Mouse (Mus musculus) hindbrain, embryonic 13.5 days (tissue): ENCODE data around the gene Ints12. TPM values are rescaled to one million over a fixed set of nuclear protein-coding genes. Genes with fewer than 3 reads are reported as not detected.

Source experiments
- ATAC-seq: fragments of 200-750 bp; cut with Nextera tagmentation; 2 replicates; pipeline ENCODE4 v1.8.0; 2017; ENCODE audit warnings: moderate TSS enrichment; ENCODE audit not compliant: low FRiP score
- H3K27ac ChIP-seq: fragments of 300-500 bp; sonication (generic); 2 replicates; pipeline ENCODE4 v1.5.1; 2015; ENCODE audit warnings: inconsistent platforms, mild to moderate bottlenecking, moderate library complexity
- H3K27me3 ChIP-seq: fragments of 300-500 bp; sonication (generic); 2 replicates; pipeline ENCODE4 v1.6.1; 2015; ENCODE audit warnings: mild to moderate bottlenecking, inconsistent platforms
- H3K36me3 ChIP-seq: fragments of 300-500 bp; sonication (generic); 2 replicates; pipeline ENCODE4 v1.6.1; 2015; ENCODE audit warnings: mild to moderate bottlenecking, inconsistent platforms
- H3K4me1 ChIP-seq: fragments of 300-500 bp; sonication (generic); replicated peaks from 2 replicates; pipeline ENCODE4 v1.6.1; 2015; ENCODE audit warnings: inconsistent platforms
- H3K4me2 ChIP-seq: fragments of 300-500 bp; sonication (generic); 2 replicates; pipeline ENCODE4 v1.6.1; 2015; ENCODE audit warnings: inconsistent platforms, mild to moderate bottlenecking, moderate library complexity
- H3K4me3 ChIP-seq: fragments of 300-500 bp; sonication (generic); 2 replicates; pipeline ENCODE4 v1.5.1; 2015; ENCODE audit warnings: mild to moderate bottlenecking, inconsistent platforms
- H3K9ac ChIP-seq: fragments of 300-500 bp; sonication (generic); 2 replicates; pipeline ENCODE4 v1.6.1; 2015; ENCODE audit warnings: mild to moderate bottlenecking, inconsistent platforms
- H3K9me3 ChIP-seq: fragments of 300-500 bp; sonication (generic); 2 replicates; pipeline ENCODE4 v1.6.1; 2016; ENCODE audit warnings: inconsistent platforms
- WGBS: fragments of 180-500 bp; shearing (Covaris S2); methylation state at CpG from one replicate; pipeline ENCODE4 v1.1.7; 2015; 5-methylcytosine and 5-hydroxymethylcytosine counted together
- polyA plus RNA-seq: library from polyadenylated mRNA; unstranded; fragments of >200 nt; fragmentation: Nextera tagmentation; extraction: Ambion mirVana; gene quantifications from 2 replicates; pipeline ENCODE4 v1.2.1, GENCODE M21; 2015

Gene Ints12
- 21.4 and 23.1 TPM in 2 replicates for polyA plus RNA-seq

DNA sequence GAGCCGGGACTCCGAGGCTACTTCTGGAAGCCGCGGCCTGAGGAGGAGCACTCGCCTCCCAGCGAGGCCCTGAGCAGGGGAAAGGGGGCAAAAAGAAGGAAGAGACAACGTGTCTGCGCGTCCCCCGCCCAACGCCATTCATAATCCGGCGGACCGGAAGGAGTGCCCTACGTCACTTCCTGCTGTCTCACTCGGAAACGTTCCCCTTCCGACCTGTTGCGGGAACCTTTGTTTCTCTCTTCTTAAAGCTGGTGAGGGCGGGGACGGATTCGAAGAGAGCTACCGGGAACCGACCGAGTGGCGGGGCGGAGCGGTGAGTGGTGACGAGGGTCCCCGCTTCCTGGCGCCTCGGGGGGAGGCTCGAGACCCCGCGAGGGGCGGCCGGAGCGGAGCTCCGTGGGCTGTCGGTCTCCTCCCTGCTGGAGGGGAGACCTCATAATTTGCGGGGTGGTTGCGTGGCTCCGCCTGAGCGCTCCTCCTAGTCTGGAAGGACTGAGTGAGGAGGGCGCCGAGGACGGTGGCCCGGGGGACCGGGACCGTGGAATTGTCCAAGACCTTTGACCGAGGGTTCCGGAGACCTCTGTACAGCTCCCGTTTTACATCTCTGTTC is at the start of gene Ints12, which contains the start of gene Gstcd:
Gene Ints12, plus strand, starts transcription at position 177 of the 610 bp plus-strand sequence.
Gene Gstcd, minus strand, starts transcription at position 370 of the 610 bp plus-strand sequence.
- WGBS = under 1% methylated on average over 53 of the region's 53 CpGs
- Histone ChIP-seq H3K4me1 (peaks cover 35% of the 10 kb centered on the region), H3K9ac (peak within 1 kb of the TSS; percentile 91), H3K27ac (peak within 1 kb of the TSS; percentile 97), H3K9me3 (no peaks in the 10 kb centered on the region), H3K4me3 (peak within 1 kb of the TSS; percentile 88), H3K36me3 (peaks cover under 1% of the 10 kb centered on the region; the same call in 1 of the 2 replicates), H3K27me3 (no peaks in the 10 kb centered on the region), H3K4me2 (peak within 1 kb of the TSS; percentile 69)
- peak; percentile 98 for ATAC-seq

DNA sequence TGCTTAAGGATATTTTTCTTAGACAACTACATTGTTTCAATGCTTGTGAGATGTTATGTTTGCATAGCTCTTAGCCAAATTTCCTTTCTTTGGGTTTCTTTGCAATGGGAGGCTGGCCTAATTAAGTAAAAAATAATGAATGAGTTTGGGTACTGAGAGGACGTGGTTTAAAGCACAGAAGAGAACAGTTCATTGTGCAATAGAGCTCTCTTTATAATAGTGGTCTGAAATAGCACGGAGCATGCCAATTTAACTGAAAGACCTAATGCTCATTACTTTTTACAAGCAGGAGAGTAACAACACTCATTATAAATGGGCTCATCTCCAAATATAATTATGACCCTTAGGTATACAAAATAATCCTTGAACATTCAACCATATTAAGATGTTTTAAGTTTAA is 39.6 kb upstream of the Ints12 start:
- H3K4me3 ChIP-seq = no peak overlapping the region
- no peak for ATAC-seq
- no peaks in the 10 kb centered on the region for H3K4me1 ChIP-seq
- H3K36me3 ChIP-seq = peaks cover 6% of the 10 kb centered on the region
- WGBS = 54% methylated on average over 2 of the region's 2 CpGs
- H3K4me2 ChIP-seq = no peak overlapping the region
- no peaks in the 10 kb centered on the region for H3K9me3 ChIP-seq
- H3K27me3 ChIP-seq = no peaks in the 10 kb centered on the region
- no peak overlapping the region for H3K9ac ChIP-seq
- H3K27ac ChIP-seq = no peak overlapping the region

DNA sequence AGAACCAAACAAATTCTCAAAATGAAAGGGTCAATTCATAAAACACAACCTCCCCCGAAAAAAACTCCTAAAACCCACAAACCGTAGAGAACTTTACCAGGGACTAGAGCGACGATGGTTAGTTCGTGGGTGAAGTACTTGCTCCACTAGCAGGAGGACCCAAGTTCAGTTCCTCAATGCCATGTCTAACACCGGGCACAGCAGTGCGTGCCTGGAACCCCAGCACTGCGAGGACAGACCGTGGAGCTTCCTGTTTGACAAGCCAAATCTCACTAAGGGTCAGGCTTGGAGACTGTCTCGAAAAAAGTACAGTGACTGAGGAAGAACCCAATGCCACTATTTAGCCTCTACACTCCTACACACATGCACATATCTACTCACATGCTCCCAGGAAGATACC is 16.1 kb upstream of the Ints12 start:
- Histone ChIP-seq H3K4me1 (no peaks in the 10 kb centered on the region), H3K9ac (no peak overlapping the region), H3K4me3 (no peak overlapping the region), H3K27ac (no peak overlapping the region), H3K36me3 (peaks cover 6% of the 10 kb centered on the region), H3K27me3 (no peaks in the 10 kb centered on the region), H3K4me2 (no peak overlapping the region), H3K9me3 (no peaks in the 10 kb centered on the region)
- 95% methylated on average over 10 of the region's 10 CpGs for WGBS
- ATAC-seq = no peak

DNA sequence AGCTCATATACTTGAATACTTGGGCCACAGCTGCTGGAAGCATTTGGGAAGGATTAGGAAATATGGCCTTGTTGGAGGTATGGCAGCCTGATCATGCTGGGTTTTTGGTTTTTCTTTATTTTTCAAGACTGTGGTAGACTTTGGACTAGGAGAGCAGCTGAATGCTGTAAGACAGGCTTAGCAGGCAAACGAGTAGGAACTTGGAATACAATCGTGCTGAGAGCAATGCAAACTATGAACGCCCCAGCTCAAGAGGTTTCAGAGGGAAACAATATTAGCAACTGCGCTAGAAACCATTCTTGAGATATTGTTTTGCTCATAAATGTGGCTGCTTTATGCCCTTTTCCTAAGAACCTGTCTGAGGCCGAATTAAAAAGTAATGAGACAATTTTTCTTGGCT is 8.9 kb upstream of the Ints12 start:
- Histone ChIP-seq H3K27ac (no peak overlapping the region), H3K4me3 (no peak overlapping the region), H3K9ac (no peak overlapping the region), H3K4me2 (no peak overlapping the region), H3K4me1 (no peaks in the 10 kb centered on the region), H3K27me3 (no peaks in the 10 kb centered on the region), H3K36me3 (peaks cover 29% of the 10 kb centered on the region), H3K9me3 (no peaks in the 10 kb centered on the region)
- ATAC-seq = no peak
- WGBS = 95% methylated on average over 5 of the region's 5 CpGs

DNA sequence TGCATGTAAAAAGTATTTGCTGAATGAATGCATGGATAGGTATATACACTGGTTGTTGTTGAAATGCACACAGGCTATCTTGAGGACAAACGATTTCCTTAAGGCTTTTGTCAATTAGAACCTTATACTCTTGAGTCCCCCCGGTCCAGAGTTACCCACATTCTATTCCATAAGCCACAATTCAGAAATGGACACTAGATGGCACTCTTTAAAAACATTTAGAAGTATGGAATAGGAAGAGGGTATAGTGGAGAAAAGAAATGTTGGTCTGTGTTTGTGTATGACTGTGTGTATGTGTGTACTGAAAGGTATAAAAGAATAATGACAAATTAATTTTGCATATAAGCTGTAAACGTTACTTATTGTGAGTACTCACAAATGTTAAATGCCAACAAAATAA is 5.8 kb upstream of the Ints12 start:
- H3K27ac ChIP-seq = no peak overlapping the region
- H3K4me3 ChIP-seq = no peak overlapping the region
- ATAC-seq = peak; percentile 78
- peaks cover 12% of the 10 kb centered on the region for H3K4me1 ChIP-seq
- no peak overlapping the region for H3K4me2 ChIP-seq
- no peaks in the 10 kb centered on the region for H3K27me3 ChIP-seq
- H3K36me3 ChIP-seq = peaks cover 29% of the 10 kb centered on the region
- H3K9me3 ChIP-seq = no peaks in the 10 kb centered on the region
- H3K9ac ChIP-seq = no peak overlapping the region
- WGBS = 69% methylated on average over 3 of the region's 3 CpGs

DNA sequence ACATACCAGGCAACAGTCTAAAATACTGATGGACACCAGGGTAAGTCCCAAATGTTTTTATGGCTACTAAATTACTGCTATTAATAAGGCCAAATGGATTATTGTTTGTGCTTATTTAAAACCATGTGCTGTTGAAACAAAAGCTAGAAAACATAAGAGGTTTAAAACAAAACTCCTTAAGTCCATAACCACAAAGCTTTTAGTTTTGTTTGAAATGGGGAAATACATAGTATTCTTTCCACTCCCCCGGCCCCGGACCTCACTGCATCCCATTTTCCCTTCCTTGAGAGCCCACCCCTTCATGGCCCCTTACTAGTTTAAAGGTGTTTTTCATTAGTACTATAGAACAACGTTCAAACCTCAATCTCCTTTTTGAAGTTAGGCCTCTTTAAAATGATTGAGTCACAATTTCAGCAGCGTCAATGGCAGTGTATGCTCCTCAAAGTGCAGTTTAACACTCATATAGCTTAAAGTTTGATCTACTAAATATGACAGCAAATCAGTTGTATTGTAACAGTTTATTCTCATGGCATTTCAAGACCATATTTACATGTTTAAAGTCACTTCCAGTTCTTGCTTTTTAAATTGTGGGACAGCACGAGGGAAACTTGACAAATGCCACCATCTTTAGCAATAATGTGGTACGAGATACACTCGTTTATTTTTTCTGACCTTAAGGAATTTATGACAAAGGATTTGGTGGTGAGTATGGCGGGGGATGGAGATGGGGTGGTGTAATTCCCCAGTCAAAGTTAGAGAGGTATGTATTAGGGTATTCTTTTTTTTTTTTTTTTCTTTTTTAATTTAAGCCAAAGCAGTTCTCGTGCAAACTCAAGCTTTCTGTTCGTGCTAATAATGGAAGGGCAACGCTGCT is 1.2 kb upstream of the Ints12 start:
- H3K9ac ChIP-seq = peak overlapping the region; percentile 91
- H3K4me2 ChIP-seq = peak overlapping the region; percentile 69
- peaks cover 35% of the 10 kb centered on the region for H3K4me1 ChIP-seq
- H3K27ac ChIP-seq = peak overlapping the region; percentile 97
- no peaks in the 10 kb centered on the region for H3K36me3 ChIP-seq
- WGBS = 12% methylated on average over 11 of the region's 11 CpGs
- peak overlapping the region; percentile 88 for H3K4me3 ChIP-seq
- H3K27me3 ChIP-seq = no peaks in the 10 kb centered on the region
- no peaks in the 10 kb centered on the region for H3K9me3 ChIP-seq
- ATAC-seq = no peak

DNA sequence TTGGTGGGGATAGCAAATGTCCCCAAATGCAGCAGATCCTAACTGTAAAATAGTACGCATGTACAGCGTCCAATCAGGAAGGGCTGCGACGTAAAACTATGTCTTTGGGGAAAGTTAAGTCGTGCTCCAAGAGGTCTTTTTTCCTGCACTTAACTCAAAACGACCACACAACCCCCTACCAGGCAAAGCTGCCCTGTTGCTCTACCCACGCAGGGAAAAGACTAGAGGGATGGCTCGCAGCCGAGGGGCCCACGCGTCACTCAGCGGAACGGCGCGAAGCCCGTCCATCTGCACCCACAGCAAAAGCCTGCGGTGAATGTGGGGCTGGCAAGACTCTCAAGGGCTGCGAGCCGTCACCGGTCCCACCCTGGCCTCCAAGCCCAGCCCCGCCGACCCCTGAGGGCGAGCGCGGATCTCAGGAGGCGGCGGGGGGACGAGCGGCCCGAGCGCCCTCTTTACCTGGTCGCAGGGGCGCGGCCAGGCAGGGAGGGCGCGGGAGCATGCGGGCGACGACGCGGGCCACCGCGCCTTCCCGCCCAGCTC is 448 bp upstream of the Ints12 start:
- Histone ChIP-seq H3K27me3 (no peaks in the 10 kb centered on the region), H3K4me2 (peak overlapping the region; percentile 69), H3K4me1 (peaks cover 35% of the 10 kb centered on the region), H3K36me3 (no peaks in the 10 kb centered on the region), H3K9me3 (no peaks in the 10 kb centered on the region), H3K4me3 (peak overlapping the region; percentile 88), H3K27ac (peak overlapping the region; percentile 97), H3K9ac (peak overlapping the region; percentile 91)
- ATAC-seq = no peak; the same call in 1 of the 2 replicates
- WGBS = under 1% methylated on average over 44 of the region's 44 CpGs

DNA sequence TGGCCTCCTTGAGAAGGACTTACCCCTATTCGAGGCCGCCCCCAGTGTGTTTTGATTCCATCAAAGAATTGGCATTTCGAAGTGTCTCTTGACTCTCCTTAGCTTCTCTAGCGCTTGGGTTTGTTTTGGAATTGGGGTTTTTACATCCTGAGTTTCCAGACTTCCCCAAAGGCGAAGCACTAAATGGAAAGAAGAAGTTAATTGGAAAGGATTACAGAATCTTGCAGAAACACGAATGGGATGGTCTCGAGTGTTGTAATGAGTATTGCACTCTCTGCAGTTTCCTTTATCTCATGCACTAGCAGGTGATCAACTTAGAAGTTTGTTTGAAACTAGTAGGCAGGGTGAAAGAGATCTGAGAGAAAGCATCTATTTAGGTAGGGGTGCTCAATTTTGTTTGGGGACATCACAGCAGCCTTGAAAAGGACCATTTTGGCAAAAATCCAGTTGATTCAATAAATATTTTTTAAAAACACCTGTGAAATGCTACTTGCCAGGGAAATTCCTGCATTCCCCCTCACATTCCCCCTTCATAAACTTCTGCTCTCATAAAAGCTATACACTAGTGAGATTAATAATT is 724 bp downstream of the Ints12 start:
- H3K27ac ChIP-seq = peak overlapping the region; percentile 97
- peaks cover 4% of the 10 kb centered on the region; the same call in 1 of the 2 replicates for H3K36me3 ChIP-seq
- peaks cover 35% of the 10 kb centered on the region for H3K4me1 ChIP-seq
- H3K4me2 ChIP-seq = peak overlapping the region; percentile 57
- H3K27me3 ChIP-seq = no peaks in the 10 kb centered on the region
- under 1% methylated on average over 7 of the region's 7 CpGs for WGBS
- no peak for ATAC-seq
- peak overlapping the region; percentile 88 for H3K4me3 ChIP-seq
- H3K9ac ChIP-seq = peak overlapping the region; percentile 91
- no peaks in the 10 kb centered on the region for H3K9me3 ChIP-seq

DNA sequence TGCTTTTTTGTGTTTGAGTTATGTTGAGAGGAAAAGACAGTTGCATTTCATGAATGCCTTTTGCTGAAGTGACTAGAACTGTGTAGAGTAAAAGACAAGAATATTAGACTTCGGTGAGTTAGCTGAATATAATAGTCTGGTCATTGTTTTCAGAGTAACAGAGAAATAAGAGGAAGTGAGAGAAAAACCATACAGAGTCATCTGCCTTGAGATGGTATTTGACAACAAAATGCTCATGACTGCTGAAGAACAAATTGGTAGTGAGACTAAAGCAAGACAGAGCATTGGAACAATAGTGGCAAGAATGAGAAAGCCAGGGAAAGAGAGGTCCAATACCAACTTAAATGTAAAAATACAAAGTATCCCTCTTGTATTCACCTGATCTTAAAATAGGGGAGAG is 1.3 kb downstream of the Ints12 start:
- H3K4me3 ChIP-seq = peak overlapping the region; percentile 88
- no peak overlapping the region for H3K27ac ChIP-seq
- peaks cover 7% of the 10 kb centered on the region for H3K36me3 ChIP-seq
- H3K27me3 ChIP-seq = no peaks in the 10 kb centered on the region
- H3K9ac ChIP-seq = peak overlapping the region; percentile 91
- H3K9me3 ChIP-seq = no peaks in the 10 kb centered on the region
- peaks cover 35% of the 10 kb centered on the region for H3K4me1 ChIP-seq
- H3K4me2 ChIP-seq = peak overlapping the region; percentile 57
- 78% methylated on average over 1 of the region's 1 CpGs for WGBS
- ATAC-seq = no peak

DNA sequence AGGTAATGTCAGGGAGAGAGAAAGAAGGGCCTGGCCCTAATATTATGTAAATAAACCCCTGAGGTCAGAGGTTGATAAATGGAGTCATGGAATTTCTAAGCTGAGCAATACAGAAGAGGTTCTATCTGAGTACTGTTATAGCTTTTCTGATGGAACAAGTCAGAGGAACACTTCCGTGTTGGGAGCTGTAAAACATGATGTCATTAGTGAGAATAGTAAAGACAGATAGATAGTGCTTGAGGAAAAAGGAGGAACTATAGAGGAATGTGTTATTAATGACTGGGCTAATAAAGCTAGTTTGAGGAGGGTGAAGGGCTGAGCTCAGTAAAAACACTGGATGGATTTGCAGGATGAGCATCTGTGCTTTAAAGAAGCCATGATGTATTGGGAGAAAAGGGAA is 2.7 kb downstream of the Ints12 start:
- WGBS = 83% methylated on average over 1 of the region's 1 CpGs
- no peak overlapping the region for H3K4me3 ChIP-seq
- H3K4me1 ChIP-seq = peaks cover 29% of the 10 kb centered on the region
- H3K36me3 ChIP-seq = peaks cover 19% of the 10 kb centered on the region
- no peak for ATAC-seq
- H3K9me3 ChIP-seq = no peaks in the 10 kb centered on the region
- no peak overlapping the region for H3K4me2 ChIP-seq
- H3K27ac ChIP-seq = no peak overlapping the region
- no peaks in the 10 kb centered on the region for H3K27me3 ChIP-seq
- H3K9ac ChIP-seq = no peak overlapping the region

DNA sequence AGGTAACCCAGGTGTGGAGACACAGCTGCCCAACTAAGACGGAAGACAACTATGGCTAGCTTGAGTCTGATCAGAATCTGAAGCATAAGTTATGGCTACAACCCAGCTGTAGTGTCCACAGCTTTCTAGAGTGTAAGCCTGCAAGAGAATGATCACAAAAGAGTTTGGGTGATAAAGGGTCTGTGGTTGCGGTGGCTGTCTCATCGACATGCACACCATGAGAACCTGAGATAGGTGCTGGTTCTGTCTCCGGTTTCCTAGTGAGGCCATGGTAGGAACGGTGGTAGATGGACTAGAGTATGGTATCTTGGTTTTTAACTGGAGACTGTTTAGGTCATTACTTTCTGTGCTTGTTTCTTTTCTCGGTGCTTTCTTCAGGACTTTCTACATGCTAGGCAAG is 6.3 kb downstream of the Ints12 start:
- no peak overlapping the region for H3K4me3 ChIP-seq
- no peaks in the 10 kb centered on the region for H3K27me3 ChIP-seq
- no peak for ATAC-seq
- H3K9ac ChIP-seq = no peak overlapping the region
- peaks cover 43% of the 10 kb centered on the region for H3K36me3 ChIP-seq
- H3K27ac ChIP-seq = no peak overlapping the region
- H3K4me2 ChIP-seq = no peak overlapping the region
- H3K4me1 ChIP-seq = peaks cover 15% of the 10 kb centered on the region
- 98% methylated on average over 6 of the region's 6 CpGs for WGBS
- H3K9me3 ChIP-seq = no peaks in the 10 kb centered on the region

DNA sequence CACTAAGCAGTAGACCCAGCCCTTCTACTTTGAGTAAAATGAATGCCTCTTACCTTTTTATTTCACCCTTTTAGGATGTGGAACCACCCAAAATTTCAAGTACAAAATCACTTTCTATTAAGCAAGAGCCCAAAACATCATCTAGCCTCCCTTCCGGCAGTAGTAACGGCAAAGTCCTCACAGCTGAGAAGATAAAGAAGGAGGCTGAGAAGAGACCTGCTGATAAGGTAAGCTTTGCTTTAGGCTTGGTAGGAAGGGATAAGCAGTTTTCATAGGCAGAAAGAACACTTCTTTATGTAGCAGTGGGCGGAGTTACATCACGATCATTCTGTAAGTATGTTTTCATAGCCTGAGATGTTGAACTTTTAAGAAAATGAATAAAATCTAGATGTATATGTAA is 6.7 kb downstream of the Ints12 start:
- Histone ChIP-seq H3K4me2 (no peak overlapping the region), H3K27ac (no peak overlapping the region), H3K4me1 (peaks cover 11% of the 10 kb centered on the region), H3K9me3 (no peaks in the 10 kb centered on the region), H3K9ac (no peak overlapping the region), H3K4me3 (no peak overlapping the region), H3K27me3 (no peaks in the 10 kb centered on the region), H3K36me3 (peaks cover 44% of the 10 kb centered on the region)
- ATAC-seq = no peak
- WGBS = 92% methylated on average over 4 of the region's 4 CpGs
